Mouse (Mus musculus): ENCODE measurements around the gene Csk. TPM values are rescaled to one million over a fixed set of nuclear protein-coding genes. Genes with fewer than 3 reads are reported as not detected.

Csk gene
- total and polyA plus RNA-seq, 3 experiments: 213 to 338 TPM; not detected in 1

DNA sequence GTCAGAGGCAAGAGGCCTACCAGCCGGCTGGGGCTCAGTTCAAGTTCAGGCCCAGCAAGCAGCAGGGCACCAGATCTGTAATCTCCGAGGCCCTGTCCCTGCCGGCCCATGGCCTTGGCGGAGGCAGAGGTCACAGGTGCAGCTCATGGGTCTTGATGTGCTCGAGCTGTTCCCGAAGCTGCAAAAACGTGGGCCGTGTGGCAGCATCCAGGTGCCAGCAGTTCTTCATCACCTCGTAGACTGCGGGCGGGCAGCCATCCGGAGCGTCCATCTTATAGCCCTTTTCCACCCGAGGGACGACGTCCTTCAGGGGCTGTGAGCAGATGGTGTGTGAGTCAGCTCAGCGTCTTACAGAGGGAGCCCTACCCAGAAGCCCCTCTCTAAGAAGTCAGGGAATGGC is 26.2 kb downstream of the Csk start:
- H3K9ac ChIP-seq (ENCODE audit: control insufficient read depth, low read depth, low read length, poor library complexity, severe bottlenecking): no peak overlapping the region
- H3K27me3 ChIP-seq (ENCODE audit: control insufficient read depth in 1 of 2, insufficient read depth in 2 of 2, low read length in 2 of 2): no peaks in the 10 kb centered on the region
- H3K4me1 ChIP-seq (ENCODE audit: control insufficient read depth in 1 of 2, insufficient read depth in 2 of 2, low read length in 2 of 2): 0 out of 4 replicates have a peak, but pooled peaks cover 0 to 3% of the 10 kb centered on the region in 2 experiments
- peaks cover 5% of the 10 kb centered on the region; the same call in 1 of the 2 replicates for H3K79me2 ChIP-seq (ENCODE audit: control insufficient read depth, insufficient read depth, low read length, poor library complexity)
- H3K27ac ChIP-seq (ENCODE audit: control insufficient read depth, low read depth, low read length): no peak overlapping the region
- no peak overlapping the region for H3K4me3 ChIP-seq (ENCODE audit: control insufficient read depth in 1 of 2, insufficient read depth in 1 of 2, low read depth in 2 of 2, low read length in 2 of 2)
- DNase-seq (ENCODE audit: low read depth, low spot score): no peak
- H3K9me3 ChIP-seq (replicated peaks; ENCODE audit: insufficient read depth, low read length): no peaks in the 10 kb centered on the region
- H3K36me3 ChIP-seq (ENCODE audit: control insufficient read depth in 1 of 2, insufficient read depth in 2 of 2, low read length in 2 of 2): peaks cover 0 to 6% of the 10 kb centered on the region in 2 experiments; a peak in 1 of 4 replicates
- no peak for TF ChIP-seq MXI1 (IDR thresholded peaks at IDR 0.05; ENCODE audit: low read depth, low read length)
- no peak for TF ChIP-seq USF2 (IDR thresholded peaks at IDR 0.05; ENCODE audit: borderline replicate concordance in 1 of 2, insufficient read depth in 1 of 2, low read depth in 1 of 2, low read length in 2 of 2)
- TF ChIP-seq ELF1 (IDR thresholded peaks at IDR 0.05; ENCODE audit: low read depth, low read length): no peak
- no peak for TF ChIP-seq POLR2A (IDR thresholded peaks at IDR 0.05; ENCODE audit: control insufficient read depth in 1 of 2, insufficient read depth in 1 of 2, low read depth in 1 of 2, low read length in 2 of 2, poor library complexity in 1 of 2)
- no peak for TF ChIP-seq E2F4 (IDR thresholded peaks at IDR 0.05; ENCODE audit: borderline replicate concordance, low read depth, low read length)
- no peak for TF ChIP-seq TBP (IDR thresholded peaks at IDR 0.05; ENCODE audit: low read depth, low read length)
- no peak for TF ChIP-seq ZMIZ1 (IDR thresholded peaks at IDR 0.05; ENCODE audit: low read depth, low read length)
- no peak for TF ChIP-seq KAT2A (conservative IDR thresholded peaks at IDR 0.05; ENCODE audit: low read depth, low read length)
- no peak for TF ChIP-seq ZKSCAN1 (IDR thresholded peaks at IDR 0.05; ENCODE audit: low read depth, low read length)
- no peak for TF ChIP-seq UBTF (IDR thresholded peaks at IDR 0.05; ENCODE audit: borderline replicate concordance, insufficient read depth, low read depth, low read length)
- TF ChIP-seq TAL1 (IDR thresholded peaks at IDR 0.05; ENCODE audit: low read length): no peak
- TF ChIP-seq MYC (IDR thresholded peaks at IDR 0.05; ENCODE audit: low read depth, low read length): no peak
- TF ChIP-seq TCF12 (IDR thresholded peaks at IDR 0.05; ENCODE audit: low read depth, low read length): no peak
- TF ChIP-seq MAZ (IDR thresholded peaks at IDR 0.05; ENCODE audit: low read depth, low read length): no peak

DNA sequence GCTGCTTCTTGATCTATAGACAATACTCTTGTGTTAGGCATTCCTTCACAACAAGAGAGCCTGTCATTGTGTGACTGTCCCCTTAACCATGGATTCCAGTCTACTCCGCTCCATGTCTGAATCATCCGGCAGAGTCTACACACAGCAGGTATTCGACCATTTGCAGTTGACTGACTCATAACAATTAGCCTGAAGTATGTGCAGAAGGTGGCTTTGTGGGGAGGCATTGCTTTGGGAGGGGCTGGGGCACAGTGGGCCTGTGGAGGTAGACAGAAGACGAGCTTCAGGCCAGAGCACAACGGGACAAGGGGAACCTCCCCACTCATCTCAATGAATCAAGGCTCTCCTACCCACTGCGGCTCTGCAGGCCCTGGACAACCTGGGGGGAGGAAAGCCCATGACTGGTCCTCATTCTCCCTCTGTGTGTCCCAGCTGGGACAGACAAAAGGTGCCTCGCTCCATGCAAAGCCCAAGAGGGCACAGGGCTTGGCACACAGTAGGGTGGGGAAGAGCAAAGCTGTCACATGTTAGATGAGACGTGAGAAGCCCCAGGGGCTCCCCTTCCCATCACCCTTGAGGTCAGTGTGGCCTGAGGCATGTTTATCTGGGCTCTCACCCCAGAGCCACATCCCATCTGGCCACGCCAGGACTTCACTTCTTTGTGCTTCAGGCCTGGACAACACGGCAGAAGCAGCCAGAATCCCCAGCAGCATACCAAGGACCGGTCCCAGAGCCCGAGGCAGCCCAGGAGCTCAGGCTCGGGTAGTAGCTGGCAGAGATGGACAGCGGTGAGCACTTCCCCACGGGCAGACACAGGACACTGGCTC is 27.5 kb downstream of the Csk start:
- H3K36me3 ChIP-seq (ENCODE audit: control insufficient read depth in 1 of 2, insufficient read depth in 2 of 2, low read length in 2 of 2): peaks cover 0 to 5% of the 10 kb centered on the region in 2 experiments; a peak in 1 of 4 replicates
- 0 out of 4 replicates have a peak, but pooled peaks cover 0 to 3% of the 10 kb centered on the region in 2 experiments for H3K4me1 ChIP-seq (ENCODE audit: control insufficient read depth in 1 of 2, insufficient read depth in 2 of 2, low read length in 2 of 2)
- H3K79me2 ChIP-seq (ENCODE audit: control insufficient read depth, insufficient read depth, low read length, poor library complexity): no peaks in the 10 kb centered on the region
- no peak for DNase-seq (ENCODE audit: low read depth, low spot score)
- no peak overlapping the region for H3K4me3 ChIP-seq (ENCODE audit: control insufficient read depth in 1 of 2, insufficient read depth in 1 of 2, low read depth in 2 of 2, low read length in 2 of 2)
- no peaks in the 10 kb centered on the region for H3K9me3 ChIP-seq (replicated peaks; ENCODE audit: insufficient read depth, low read length)
- TF ChIP-seq GATA1 (IDR thresholded peaks at IDR 0.05; ENCODE audit: low read depth, low read length): no peak
- TF ChIP-seq MYC (IDR thresholded peaks at IDR 0.05; ENCODE audit: low read depth, low read length): no peak
- TF ChIP-seq JUND (IDR thresholded peaks at IDR 0.05; ENCODE audit: low read depth, low read length): no peak
- no peak for TF ChIP-seq CTCF (IDR thresholded peaks at IDR 0.05 in 2 of 3, conservative IDR thresholded peaks at IDR 0.05 in 1 of 3; ENCODE audit: control insufficient read depth in 1 of 3, insufficient read depth in 1 of 3, low read depth in 2 of 3, low read length in 3 of 3, poor library complexity in 1 of 3, severe bottlenecking in 1 of 3)
- TF ChIP-seq ZKSCAN1 (IDR thresholded peaks at IDR 0.05; ENCODE audit: low read depth, low read length): no peak
- TF ChIP-seq MYB (IDR thresholded peaks at IDR 0.05; ENCODE audit: low read depth, low read length): no peak
- TF ChIP-seq MAX (IDR thresholded peaks at IDR 0.05; ENCODE audit: low read length): no peak
- TF ChIP-seq BHLHE40 (IDR thresholded peaks at IDR 0.05; ENCODE audit: borderline replicate concordance, low read depth, low read length): no peak
- TF ChIP-seq MEF2A (IDR thresholded peaks at IDR 0.05; ENCODE audit: extremely low read depth, insufficient replicate concordance, low read depth, low read length, poor library complexity, severe bottlenecking): no peak
- no peak for TF ChIP-seq RCOR1 (IDR thresholded peaks at IDR 0.05; ENCODE audit: low read depth, low read length)
- no peak for TF ChIP-seq HCFC1 (IDR thresholded peaks at IDR 0.05; ENCODE audit: low read depth, low read length)
- TF ChIP-seq NELFE (IDR thresholded peaks at IDR 0.05; ENCODE audit: low read depth, low read length): no peak
- TF ChIP-seq ZMIZ1 (IDR thresholded peaks at IDR 0.05; ENCODE audit: low read depth, low read length): no peak
- TF ChIP-seq ETS1 (IDR thresholded peaks at IDR 0.05; ENCODE audit: low read depth, low read length): no peak
- no peak for TF ChIP-seq CHD2 (IDR thresholded peaks at IDR 0.05; ENCODE audit: low read length)
- no peaks in the 10 kb centered on the region for H3K27me3 ChIP-seq (ENCODE audit: control insufficient read depth in 1 of 2, insufficient read depth in 2 of 2, low read length in 2 of 2)
- H3K9ac ChIP-seq (ENCODE audit: control insufficient read depth, low read depth, low read length, poor library complexity, severe bottlenecking): no peak overlapping the region
- H3K27ac ChIP-seq (ENCODE audit: control insufficient read depth, low read depth, low read length): no peak overlapping the region

Measured in MEL (cell line).